Mouse (Mus musculus) forebrain, embryonic 13.5 days (tissue): ENCODE results near the gene Mrgprg. TPM values are rescaled to one million over a fixed set of nuclear protein-coding genes. Genes with fewer than 3 reads are reported as not detected.

Experiments used
- ATAC-seq: fragments of 200-750 bp; cut with Nextera tagmentation; 2 replicates; pipeline ENCODE4 v1.8.0; 2017
- H3K27ac ChIP-seq: fragments of 300-500 bp; sonication (generic); 2 replicates; pipeline ENCODE4 v1.5.1; 2015; ENCODE audit warnings: inconsistent platforms, mild to moderate bottlenecking, moderate library complexity
- H3K27me3 ChIP-seq: fragments of 300-500 bp; sonication (generic); 2 replicates; pipeline ENCODE4 v1.6.1; 2015; ENCODE audit warnings: mild to moderate bottlenecking, inconsistent platforms
- H3K36me3 ChIP-seq: fragments of 300-500 bp; sonication (generic); 2 replicates; pipeline ENCODE4 v1.6.1; 2015; ENCODE audit warnings: mild to moderate bottlenecking, inconsistent platforms; ENCODE audit not compliant: poor library complexity, severe bottlenecking
- H3K4me1 ChIP-seq: fragments of 300-500 bp; sonication (generic); 2 replicates; pipeline ENCODE4 v1.6.1; 2015; ENCODE audit warnings: inconsistent platforms
- H3K4me2 ChIP-seq: fragments of 300-500 bp; sonication (generic); 2 replicates; pipeline ENCODE4 v1.6.1; 2015; ENCODE audit warnings: inconsistent platforms, mild to moderate bottlenecking, moderate library complexity
- H3K4me3 ChIP-seq: fragments of 300-500 bp; sonication (generic); 2 replicates; pipeline ENCODE4 v1.5.1; 2015; ENCODE audit warnings: mild to moderate bottlenecking, inconsistent platforms
- H3K9ac ChIP-seq: fragments of 300-500 bp; sonication (generic); 2 replicates; pipeline ENCODE4 v1.6.1; 2015; ENCODE audit warnings: mild to moderate bottlenecking, inconsistent platforms
- H3K9me3 ChIP-seq: fragments of 300-500 bp; sonication (generic); replicated peaks from 2 replicates; pipeline ENCODE4 v1.6.1; 2016; ENCODE audit warnings: inconsistent platforms
- WGBS: fragments of 180-500 bp; shearing (Covaris S2); methylation state at CpG from one replicate; pipeline ENCODE4 v1.1.7; 2015; 5-methylcytosine and 5-hydroxymethylcytosine counted together
- polyA plus RNA-seq: library from polyadenylated mRNA; unstranded; fragments of >200 nt; fragmentation: Nextera tagmentation; extraction: Ambion mirVana; gene quantifications from 2 replicates; pipeline ENCODE4 v1.2.1, GENCODE M21; 2015

Gene Mrgprg
- polyA plus RNA-seq, 1 experiment from 2014 or later: not detected

DNA sequence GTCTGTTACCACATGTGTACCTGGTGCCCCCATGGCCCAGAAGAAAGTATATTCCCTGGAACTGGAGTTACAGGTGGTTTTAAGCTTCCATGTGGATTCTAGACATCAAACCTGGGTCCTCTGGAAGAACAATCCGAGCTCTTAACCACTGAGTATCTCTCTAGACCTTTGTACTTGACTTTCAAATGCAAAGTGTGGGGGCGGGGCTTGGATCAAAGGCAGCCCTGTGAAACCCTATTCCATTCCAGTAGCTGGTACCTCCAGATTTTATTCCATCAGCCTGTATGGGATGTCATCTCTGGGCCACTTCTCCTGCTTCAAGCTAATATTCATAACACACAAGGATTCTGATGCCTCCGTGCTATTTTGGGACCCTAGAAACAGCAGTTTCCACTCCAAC is 9.3 kb upstream of the Mrgprg start:
- no peak for ATAC-seq
- H3K36me3 ChIP-seq: no peaks in the 10 kb centered on the region
- 29% methylated on average over 3 of the region's 3 CpGs for WGBS

GRCm38 (mm10) chr7:143769461-143769860 is 2.7 kb upstream of the Mrgprg start:
- 59% methylated on average over 1 of the region's 1 CpGs for WGBS
- Histone ChIP-seq H3K27ac (no peak overlapping the region), H3K36me3 (no peaks in the 10 kb centered on the region), H3K4me1 (no peaks in the 10 kb centered on the region), H3K4me2 (no peak overlapping the region), H3K4me3 (no peak overlapping the region), H3K27me3 (peaks cover 25% of the 10 kb centered on the region), H3K9ac (no peak overlapping the region), H3K9me3 (no peaks in the 10 kb centered on the region)
- ATAC-seq: no peak

More for the DNA sequence above, 9.3 kb upstream of the Mrgprg start:
- Histone ChIP-seq H3K9ac (no peak overlapping the region), H3K4me3 (no peak overlapping the region), H3K4me1 (no peaks in the 10 kb centered on the region), H3K27ac (no peak overlapping the region), H3K9me3 (no peaks in the 10 kb centered on the region), H3K4me2 (no peak overlapping the region), H3K27me3 (no peaks in the 10 kb centered on the region)

- H3K9ac ChIP-seq: no peak overlapping the region
- peaks cover 30% of the 10 kb centered on the region for H3K27me3 ChIP-seq
- H3K27ac ChIP-seq: no peak overlapping the region
- no peaks in the 10 kb centered on the region for H3K9me3 ChIP-seq
- no peaks in the 10 kb centered on the region for H3K4me1 ChIP-seq
- ATAC-seq: no peak
- H3K4me3 ChIP-seq: no peak overlapping the region
- H3K4me2 ChIP-seq: no peak overlapping the region
- no peaks in the 10 kb centered on the region for H3K36me3 ChIP-seq
- 79% methylated on average over 6 of the region's 6 CpGs for WGBS
Measured at GRCm38 (mm10) chr7:143768267-143768666, 1.5 kb upstream of the Mrgprg start.

DNA sequence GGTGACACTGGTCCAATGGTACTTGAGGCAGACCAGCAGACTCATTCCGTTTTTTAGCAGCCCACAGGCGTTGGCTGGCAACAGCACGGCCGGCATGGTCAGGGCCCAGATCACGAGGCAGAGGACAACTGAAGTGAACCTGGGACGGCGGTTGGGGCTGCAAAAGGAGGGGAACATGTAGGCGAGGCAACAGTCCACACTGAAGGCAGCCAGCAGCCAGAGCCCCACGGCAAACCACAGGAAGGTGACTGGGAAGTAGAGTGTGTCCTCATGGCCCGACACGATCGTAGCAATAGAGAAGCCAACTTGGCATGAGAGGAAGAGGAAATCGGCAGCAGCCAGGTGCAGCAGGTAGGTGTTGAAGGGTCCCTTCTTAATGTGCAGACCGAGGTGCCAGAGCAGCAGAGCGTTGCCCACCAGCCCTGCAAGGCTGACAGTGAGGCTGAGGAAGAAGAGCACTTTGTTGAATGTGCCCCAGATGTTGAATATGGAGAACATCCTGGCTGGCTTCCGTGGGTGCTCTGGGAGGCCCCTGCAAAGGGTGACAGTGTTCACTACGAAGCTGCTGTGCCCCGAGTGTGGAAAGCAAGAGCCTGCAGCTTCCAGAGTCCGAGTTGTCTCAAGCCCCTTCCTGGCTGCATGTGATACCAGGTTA is 1.8 kb downstream of the Mrgprg start:
- H3K9me3 ChIP-seq: no peaks in the 10 kb centered on the region
- H3K4me2 ChIP-seq: no peak overlapping the region
- H3K27me3 ChIP-seq: peaks cover 30% of the 10 kb centered on the region
- no peaks in the 10 kb centered on the region for H3K36me3 ChIP-seq
- no peak overlapping the region for H3K9ac ChIP-seq
- no peaks in the 10 kb centered on the region for H3K4me1 ChIP-seq
- no peak overlapping the region for H3K27ac ChIP-seq
- WGBS: 79% methylated on average over 19 of the region's 19 CpGs
- no peak for ATAC-seq
- no peak overlapping the region for H3K4me3 ChIP-seq

- Histone ChIP-seq H3K9me3 (no peaks in the 10 kb centered on the region), H3K4me2 (no peak overlapping the region), H3K27ac (no peak overlapping the region), H3K9ac (no peak overlapping the region), H3K4me3 (no peak overlapping the region), H3K36me3 (no peaks in the 10 kb centered on the region), H3K4me1 (no peaks in the 10 kb centered on the region), H3K27me3 (peaks cover 30% of the 10 kb centered on the region)
- ATAC-seq: peak; percentile 48; the same call in 1 of the 2 replicates
- WGBS: 25% methylated on average over 3 of the region's 3 CpGs
Measured at GRCm38 (mm10) chr7:143763794-143764193, 3.0 kb downstream of the Mrgprg start.

DNA sequence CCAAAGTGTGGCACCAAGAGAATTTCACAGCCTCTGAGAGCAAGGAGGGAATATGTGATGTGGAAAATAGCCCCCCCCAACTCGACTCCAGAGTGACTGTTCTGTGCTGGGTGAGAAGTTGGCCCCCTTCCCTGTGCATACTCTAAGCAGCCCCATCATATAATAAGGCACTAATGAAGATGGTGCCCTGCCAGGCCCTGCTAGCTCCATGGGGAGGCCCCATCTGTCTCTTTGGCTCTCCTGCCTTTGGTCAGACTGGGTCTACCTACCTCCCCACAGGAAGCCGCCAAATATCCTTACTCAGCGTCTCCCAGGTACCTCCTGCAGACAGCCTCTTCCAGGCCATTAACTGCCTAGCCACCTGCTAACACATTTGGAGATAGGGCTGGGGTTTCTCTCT is 7.8 kb downstream of the Mrgprg start:
- peaks cover 10% of the 10 kb centered on the region for H3K4me1 ChIP-seq
- no peaks in the 10 kb centered on the region for H3K36me3 ChIP-seq
- no peak for ATAC-seq
- H3K9me3 ChIP-seq: no peaks in the 10 kb centered on the region
- WGBS: 71% methylated on average over 3 of the region's 3 CpGs
- no peak overlapping the region for H3K9ac ChIP-seq
- H3K4me2 ChIP-seq: no peak overlapping the region
- H3K27ac ChIP-seq: no peak overlapping the region
- no peak overlapping the region for H3K4me3 ChIP-seq
- peaks cover 35% of the 10 kb centered on the region for H3K27me3 ChIP-seq

- no peaks in the 10 kb centered on the region for H3K36me3 ChIP-seq
- 81% methylated on average over 3 of the region's 3 CpGs for WGBS
- H3K4me2 ChIP-seq: no peak overlapping the region
- peaks cover 10% of the 10 kb centered on the region for H3K4me1 ChIP-seq
- no peak overlapping the region for H3K9ac ChIP-seq
- no peak for ATAC-seq
- no peak overlapping the region for H3K4me3 ChIP-seq
- peaks cover 35% of the 10 kb centered on the region for H3K27me3 ChIP-seq
- H3K9me3 ChIP-seq: no peaks in the 10 kb centered on the region
- no peak overlapping the region for H3K27ac ChIP-seq
Measured at GRCm38 (mm10) chr7:143757696-143758095, 9.1 kb downstream of the Mrgprg start.

DNA sequence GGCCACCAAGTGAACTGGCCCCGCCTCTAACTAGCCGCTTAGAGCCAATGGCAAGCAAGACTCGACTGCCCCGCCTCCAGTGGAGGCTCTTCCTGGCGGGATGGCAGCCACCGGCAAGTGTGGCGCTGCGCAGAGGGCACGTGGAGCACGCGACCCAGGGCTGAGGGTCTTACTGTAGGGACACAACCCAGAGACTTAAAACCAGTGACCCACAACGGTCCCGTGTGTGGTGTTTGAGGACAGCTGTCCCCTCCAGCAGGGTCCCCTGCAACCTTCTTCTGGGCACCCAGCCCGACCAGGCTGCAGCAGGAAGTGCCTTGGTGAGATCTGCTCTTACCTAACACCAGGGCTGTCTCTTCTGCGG is 9.8 kb downstream of the Mrgprg start:
- peak overlapping the region; percentile 69 for H3K4me2 ChIP-seq
- H3K4me1 ChIP-seq: peaks cover 10% of the 10 kb centered on the region
- H3K4me3 ChIP-seq: peak overlapping the region; percentile 34
- H3K9me3 ChIP-seq: no peaks in the 10 kb centered on the region
- ATAC-seq: peak; percentile 92
- peak overlapping the region; percentile 12; the same call in 1 of the 2 replicates for H3K9ac ChIP-seq
- H3K27me3 ChIP-seq: peaks cover 35% of the 10 kb centered on the region
- H3K27ac ChIP-seq: no peak overlapping the region
- no peaks in the 10 kb centered on the region for H3K36me3 ChIP-seq
- 2% methylated on average over 15 of the region's 15 CpGs for WGBS

GRCm38 (mm10) chr7:143756125-143757026 is 10.4 kb downstream of the Mrgprg start, which contains the start of gene Osbpl5:
Gene Osbpl5 (minus strand): TSS chr7:143756985.
- H3K4me2 ChIP-seq: peak within 1 kb of the TSS; percentile 69
- peak within 1 kb of the TSS; percentile 12; the same call in 1 of the 2 replicates for H3K9ac ChIP-seq
- H3K36me3 ChIP-seq: no peaks in the 10 kb centered on the region
- peak; percentile 17; the same call in 1 of the 2 replicates for ATAC-seq
- peaks cover 35% of the 10 kb centered on the region for H3K27me3 ChIP-seq
- peaks cover 10% of the 10 kb centered on the region for H3K4me1 ChIP-seq
- H3K4me3 ChIP-seq: peak within 1 kb of the TSS; percentile 34
- 27% methylated on average over 22 of the region's 22 CpGs for WGBS
- H3K27ac ChIP-seq: no peak within 1 kb of the TSS
- no peaks in the 10 kb centered on the region for H3K9me3 ChIP-seq

DNA sequence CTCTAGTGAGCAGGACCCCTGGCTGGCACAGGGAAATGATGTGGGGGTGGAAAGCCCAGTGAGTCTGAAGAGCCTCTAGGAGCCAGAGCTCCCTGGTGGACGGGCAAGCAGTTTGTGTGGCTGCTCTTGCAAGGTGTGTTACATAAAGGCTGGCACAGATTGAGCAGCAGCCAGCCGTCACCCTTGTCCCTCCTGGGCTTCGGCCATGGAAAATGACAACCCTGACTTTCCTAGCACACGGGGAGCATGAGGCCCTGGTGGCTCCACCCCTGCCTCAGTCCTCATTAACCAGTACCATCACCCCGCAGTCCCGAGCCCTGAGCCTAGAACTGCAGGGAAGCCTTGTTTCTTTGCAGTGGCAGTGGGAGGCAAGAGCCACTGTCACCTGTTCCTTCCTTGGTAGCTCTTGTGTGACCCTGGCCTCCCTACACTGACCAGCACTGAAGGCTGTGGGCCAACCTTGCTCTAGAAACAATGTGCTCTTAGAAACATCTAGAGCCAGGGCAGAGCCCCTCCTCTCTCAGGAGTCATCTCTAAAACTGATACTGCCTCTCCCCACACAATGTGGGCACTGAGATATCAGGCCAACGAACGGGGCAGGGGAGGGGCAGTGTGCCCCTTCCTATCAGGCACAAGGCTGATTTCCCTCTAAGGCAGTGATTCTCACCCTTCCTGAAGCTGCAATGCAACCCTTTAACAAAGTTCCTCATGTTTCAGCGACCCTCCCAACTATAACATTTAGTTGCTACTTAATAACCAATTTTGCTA is 11.3 kb downstream of the Mrgprg start:
- H3K9me3 ChIP-seq: no peaks in the 10 kb centered on the region
- no peak overlapping the region for H3K4me2 ChIP-seq
- H3K4me1 ChIP-seq: peaks cover 10% of the 10 kb centered on the region
- no peak overlapping the region for H3K4me3 ChIP-seq
- ATAC-seq: no peak
- WGBS: 76% methylated on average over 9 of the region's 9 CpGs
- H3K36me3 ChIP-seq: no peaks in the 10 kb centered on the region
- H3K27me3 ChIP-seq: peaks cover 35% of the 10 kb centered on the region
- H3K9ac ChIP-seq: no peak overlapping the region
- no peak overlapping the region for H3K27ac ChIP-seq

DNA sequence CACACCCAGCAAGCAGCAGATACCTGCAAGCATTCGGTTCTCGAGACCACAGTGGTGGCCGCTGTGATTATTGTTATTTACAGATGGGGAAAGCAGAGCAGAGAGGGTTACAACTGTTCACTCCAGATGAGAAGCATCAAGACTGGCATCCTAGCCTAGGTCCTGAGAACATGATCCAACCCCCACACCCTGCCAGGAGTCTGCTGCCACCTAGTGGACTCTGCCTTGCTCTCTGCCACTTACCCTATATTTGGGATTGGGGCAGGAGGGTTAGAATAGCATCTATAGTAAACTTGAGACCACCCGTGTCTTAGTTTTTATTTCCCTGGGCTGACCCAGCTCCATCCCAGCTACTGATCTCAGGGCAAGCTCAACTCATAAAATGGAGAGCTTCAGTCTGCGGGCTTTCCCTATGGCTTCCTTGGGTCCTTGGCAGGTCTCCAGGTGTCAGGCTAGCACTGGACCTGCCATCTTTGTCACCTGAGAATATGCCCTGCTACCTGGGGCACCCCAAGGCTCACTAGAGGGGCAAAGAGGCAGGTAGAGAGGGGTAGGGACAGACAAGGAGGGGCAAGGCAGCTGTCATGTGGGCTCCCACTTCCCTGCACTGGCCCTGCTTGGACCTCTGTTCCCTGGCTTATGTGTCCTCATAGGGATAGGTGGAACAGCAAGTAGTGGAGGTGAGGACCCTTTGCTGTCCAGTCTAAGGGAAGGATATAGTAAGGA is 12.6 kb downstream of the Mrgprg start:
- no peak overlapping the region for H3K4me3 ChIP-seq
- H3K36me3 ChIP-seq: no peaks in the 10 kb centered on the region
- peaks cover 15% of the 10 kb centered on the region for H3K4me1 ChIP-seq
- ATAC-seq: no peak
- H3K4me2 ChIP-seq: no peak overlapping the region
- peaks cover 40% of the 10 kb centered on the region for H3K27me3 ChIP-seq
- H3K9ac ChIP-seq: no peak overlapping the region
- no peak overlapping the region for H3K27ac ChIP-seq
- H3K9me3 ChIP-seq: no peaks in the 10 kb centered on the region
- WGBS: 57% methylated on average over 5 of the region's 5 CpGs
